Mouse (Mus musculus) left cerebral cortex, postnatal 4 days (tissue): ENCODE measurements around the gene Clmn. TPM values are rescaled to one million over a fixed set of nuclear protein-coding genes. Genes with fewer than 3 reads are reported as not detected.
"Not testable (repeated sequence)": the region's sequence is repeated elsewhere in the genome, so short reads cannot be mapped to it uniquely, and the experiment has no call there.

Source experiments
- DNase-seq: peaks from one replicate; pipeline ENCODE4 v3.0.0-alpha.2; 2022
- intact Hi-C: fragments of 180-260 bp; cut with DNase I; formaldehyde crosslinking; loops from one replicate; pipeline ENCODE4 v1.15.1; 2025
- total RNA-seq, 2 experiments: library from RNA; stranded (reverse); gene quantifications; 2 replicates each; pipeline ENCODE4 v1.2.3; 2021

Gene Clmn
- total RNA-seq, 2 experiments from 2014 or later = 8.3 to 10.1 TPM

DNA sequence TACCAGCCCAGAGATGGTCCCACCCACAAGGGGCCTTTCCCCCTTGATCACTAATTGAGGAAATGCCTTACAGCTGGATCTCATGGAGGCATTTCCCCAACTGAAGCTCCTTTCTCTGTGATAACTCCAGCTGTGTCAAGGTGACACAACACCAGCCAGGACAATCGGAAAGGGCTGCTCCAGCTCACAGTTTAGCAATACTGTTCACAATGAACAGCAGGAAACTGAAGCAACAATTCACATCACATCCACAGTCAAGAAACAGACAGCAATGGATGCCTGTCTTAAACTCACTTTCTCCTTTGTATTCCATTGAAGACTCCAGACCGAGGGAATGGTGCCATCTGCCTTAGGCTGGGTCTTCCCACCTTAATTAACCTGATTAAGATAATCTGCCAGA lies 138.4 kb downstream of the Clmn start:
- intact Hi-C loops = not testable (repeated sequence)

DNA sequence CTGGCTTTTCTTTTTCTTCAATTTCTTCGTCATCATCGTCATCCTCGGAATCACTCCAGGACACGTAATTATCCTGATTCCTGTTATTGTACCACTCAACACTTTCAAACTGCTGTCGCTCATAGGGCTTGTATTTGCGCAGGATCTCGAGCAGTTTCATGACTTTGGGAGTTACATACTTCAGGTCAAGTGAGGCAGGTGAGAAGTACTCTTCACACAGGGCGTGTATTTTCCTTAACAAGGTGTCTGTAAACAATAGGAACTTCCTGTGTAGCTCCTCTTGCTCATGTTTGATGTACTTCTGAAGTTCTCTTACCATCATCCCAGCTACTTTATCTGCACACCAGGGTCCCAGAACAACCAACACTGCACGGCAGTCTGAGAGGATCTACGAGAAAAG lies 142.8 kb downstream of the Clmn start:
- no peak for DNase-seq
- intact Hi-C loops = no loop called here

More for the DNA sequence above, 138.4 kb downstream of the Clmn start:
- not testable (repeated sequence) for DNase-seq

DNA sequence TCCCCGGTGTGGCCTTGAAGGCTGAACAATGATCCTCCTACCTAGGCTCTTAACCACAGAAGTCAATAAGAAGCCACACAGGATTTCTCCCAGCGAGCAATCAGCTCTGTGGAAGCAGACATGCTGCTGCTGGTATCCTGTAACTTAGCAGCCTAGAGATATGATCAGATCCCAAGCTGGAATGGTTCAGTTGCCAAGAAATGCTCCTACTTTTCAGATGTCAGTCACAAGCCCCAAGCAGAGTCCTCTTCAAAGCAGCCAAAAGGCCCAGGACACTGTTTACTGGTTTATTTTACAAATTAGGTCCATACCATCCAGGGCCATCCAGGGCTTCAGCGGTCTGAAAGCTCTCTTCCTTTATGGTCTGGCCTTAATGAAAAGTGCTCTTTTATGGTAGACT lies 143.9 kb downstream of the Clmn start:
- DNase-seq = no peak
- intact Hi-C loops = no loop called here

DNA sequence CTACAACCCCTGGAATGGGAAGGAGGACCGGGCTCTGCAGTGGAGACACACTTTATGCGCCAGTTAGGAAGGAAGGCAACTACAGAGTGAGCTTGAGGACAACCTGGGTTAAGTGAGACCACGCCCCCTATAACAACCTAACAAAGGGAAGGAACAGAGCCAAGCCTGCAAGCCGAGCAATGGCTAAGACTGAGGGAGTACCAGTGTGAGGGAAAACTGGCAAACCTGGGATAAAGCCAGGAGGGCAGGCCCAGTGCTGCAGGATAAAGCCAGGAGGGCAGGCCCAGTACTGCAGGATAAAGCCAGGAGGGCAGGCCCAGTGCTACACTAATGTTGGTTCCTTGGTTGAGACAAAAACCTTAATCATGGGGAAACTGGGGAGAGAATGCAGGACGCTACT lies 145.9 kb downstream of the Clmn start:
- intact Hi-C loops = no loop called here

DNA sequence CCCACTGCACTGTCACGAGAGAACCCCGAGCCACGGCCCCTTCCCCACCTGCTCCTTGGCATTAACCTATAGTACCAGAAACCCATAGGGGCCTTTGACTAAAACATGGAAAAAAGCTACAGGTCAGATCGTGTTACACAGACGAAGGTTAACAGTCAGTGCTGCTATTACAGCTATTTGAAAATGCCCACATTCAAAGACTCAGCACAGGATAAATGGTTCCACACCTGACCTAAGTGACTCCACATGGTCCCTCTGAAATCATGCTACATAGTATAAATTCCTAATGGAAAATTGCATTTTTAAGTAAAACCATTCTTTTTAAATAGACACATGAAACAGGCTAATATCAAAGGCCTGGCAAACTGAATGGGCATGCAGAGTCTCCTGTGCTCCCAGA lies 148.5 kb downstream of the Clmn start:
- DNase-seq = no peak
- intact Hi-C loops = no loop called here

More for the DNA sequence above, 145.9 kb downstream of the Clmn start:
- peak; percentile 12 for DNase-seq

GRCm38 (mm10) chr12:104715453-104715852 lies 149.4 kb downstream of the Clmn start:
- no peak for DNase-seq
- intact Hi-C loops = no loop called here

Other genes starting within 250 kb of the Clmn start
- 10 to 100 TPM; 77.0 to 80.2 TPM for gene Dicer1, start 113.1 kb downstream of the Clmn start, total RNA-seq
- 1 to 10 TPM in 1 of 2 experiments, under 1 TPM in 1; 0.82 to 1.4 TPM for gene Syne3, start 144.7 kb upstream of the Clmn start, total RNA-seq
- gene Glrx5, start 167.6 kb upstream of the Clmn start, total RNA-seq = 10 to 100 TPM; 50.6 to 56.2 TPM